Mouse (Mus musculus) thymus, postnatal 0 days (tissue): ENCODE measurements at regions not wholly inside any gene's neighbourhood (a gene's known extent, or its start where the extent isn't known, plus 50 kb on each side); places are given as distances from the start of the nearest gene placed in this dataset.

Experiments
- DNase-seq: peaks from one replicate; pipeline ENCODE4 v3.0.0-alpha.2; 2015; ENCODE audit warnings: low spot score

DNA sequence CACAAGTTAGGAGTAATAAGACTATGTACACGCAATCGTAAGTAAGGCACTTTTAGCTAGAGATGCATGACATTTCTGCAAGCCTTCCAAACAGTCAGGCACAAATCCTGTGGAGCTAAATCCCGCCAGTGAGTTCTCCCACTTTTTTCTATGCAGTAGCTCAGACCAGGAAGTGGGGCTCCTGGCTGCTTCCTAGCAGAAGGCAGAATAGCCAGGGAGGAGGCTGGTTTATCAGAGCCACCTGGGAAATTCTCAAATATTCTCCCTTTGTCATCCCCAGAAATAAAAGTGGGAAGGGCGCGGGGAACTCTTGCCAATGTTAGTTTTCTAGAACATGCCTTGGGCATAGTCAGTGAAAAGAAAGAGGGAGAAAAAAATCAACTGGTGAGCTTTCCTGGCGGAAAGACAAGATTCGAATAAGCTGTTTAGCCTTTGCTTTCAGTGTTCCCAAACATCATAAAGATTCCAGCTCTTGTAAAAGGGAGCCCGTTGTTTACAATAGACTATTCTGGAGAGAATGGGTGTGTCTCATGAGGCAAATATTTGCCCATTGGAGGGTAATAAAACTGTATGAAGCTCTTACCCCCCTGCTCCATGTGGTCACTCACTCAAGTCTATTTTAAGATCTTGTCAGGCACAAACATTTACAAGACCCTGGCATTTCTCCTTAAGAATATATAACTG is 167.2 kb upstream of the Lef1 start:
- no peak for DNase-seq

DNA sequence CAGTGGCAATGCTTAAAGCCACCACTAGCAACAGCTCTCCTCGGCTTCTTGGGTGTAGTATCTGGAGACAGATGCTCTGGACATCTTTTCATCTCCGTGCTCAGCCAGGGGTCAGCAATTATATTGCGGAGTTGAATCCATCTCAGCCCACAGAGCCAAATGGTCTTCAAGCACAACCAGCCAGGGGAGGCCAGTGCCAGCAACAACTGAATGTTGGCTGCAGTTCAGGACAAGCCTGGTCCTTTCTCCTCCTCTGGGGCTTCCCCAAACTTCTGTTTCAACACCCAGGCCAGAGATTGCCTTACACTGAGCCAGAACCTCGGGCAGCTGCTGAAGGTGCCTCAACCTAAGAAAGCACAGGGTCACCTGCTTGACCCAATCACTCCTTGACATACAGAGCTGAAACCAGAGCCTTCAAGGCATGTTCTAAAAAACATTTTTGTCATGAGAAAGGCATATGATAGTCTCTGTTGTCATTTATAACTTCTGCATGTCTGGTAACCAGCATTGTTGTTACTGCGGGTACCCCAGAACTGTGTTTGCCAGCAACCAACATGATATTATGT is 169.9 kb upstream of the Lef1 start:
- DNase-seq: no peak

DNA sequence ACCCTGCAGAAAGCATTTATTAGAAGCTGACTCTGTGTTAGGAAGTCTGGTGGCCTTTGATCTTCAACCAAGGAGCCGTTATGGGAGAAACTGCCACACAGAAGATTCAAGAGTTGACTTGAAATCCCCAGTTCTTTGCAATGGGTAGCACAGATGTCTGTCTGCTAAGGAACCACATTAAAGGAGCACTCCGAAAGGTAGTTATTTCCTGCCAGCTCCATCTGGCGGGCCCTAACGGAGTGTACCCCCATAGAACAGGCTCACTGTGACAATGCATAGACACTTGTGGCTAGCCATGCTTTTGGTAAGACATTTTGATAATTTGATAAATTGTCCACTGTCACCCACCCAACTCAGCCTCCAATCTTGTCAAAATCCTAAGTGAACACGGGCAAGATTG is 173.3 kb upstream of the Lef1 start:
- DNase-seq: peak; percentile 91

DNA sequence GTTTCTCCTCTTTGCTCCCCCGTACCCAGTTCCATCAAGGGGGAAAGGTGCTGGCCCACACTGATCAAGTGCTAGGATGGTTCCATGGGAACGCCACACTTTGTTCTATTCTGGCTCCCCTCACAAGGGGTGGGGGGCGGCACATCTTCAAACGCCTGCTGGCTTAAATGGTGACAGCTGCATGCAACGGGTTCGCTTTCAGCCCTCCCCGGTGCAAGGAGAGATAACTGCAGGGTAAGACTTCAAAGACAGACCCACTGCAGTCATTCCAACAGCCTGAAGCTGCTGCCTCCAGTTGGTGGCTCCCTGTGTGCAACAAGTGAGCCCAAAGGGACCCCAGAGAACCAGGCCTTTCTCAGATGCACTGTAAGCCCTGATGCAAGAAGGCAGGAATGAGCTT is 173.9 kb upstream of the Lef1 start:
- peak; percentile 89 for DNase-seq

DNA sequence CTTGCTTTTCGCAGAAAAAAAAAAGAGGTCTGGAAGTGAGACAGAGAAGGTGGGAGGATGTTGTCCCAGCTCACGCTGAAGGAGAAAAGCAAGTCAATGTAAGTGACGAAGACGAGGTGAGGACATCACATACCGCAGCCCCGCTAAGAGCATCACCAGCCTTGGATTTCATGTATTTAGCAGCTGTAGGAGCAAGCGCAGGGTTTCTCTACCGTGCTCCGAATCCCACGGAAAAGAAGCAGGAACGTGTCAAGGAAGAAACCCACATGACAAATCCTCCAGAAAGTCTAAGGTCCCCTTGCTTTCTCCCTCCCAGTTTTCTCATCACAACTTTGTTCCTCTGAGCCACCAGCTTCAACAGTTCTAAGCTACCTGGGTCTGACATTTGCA is 174.3 kb upstream of the Lef1 start:
- DNase-seq: no peak

DNA sequence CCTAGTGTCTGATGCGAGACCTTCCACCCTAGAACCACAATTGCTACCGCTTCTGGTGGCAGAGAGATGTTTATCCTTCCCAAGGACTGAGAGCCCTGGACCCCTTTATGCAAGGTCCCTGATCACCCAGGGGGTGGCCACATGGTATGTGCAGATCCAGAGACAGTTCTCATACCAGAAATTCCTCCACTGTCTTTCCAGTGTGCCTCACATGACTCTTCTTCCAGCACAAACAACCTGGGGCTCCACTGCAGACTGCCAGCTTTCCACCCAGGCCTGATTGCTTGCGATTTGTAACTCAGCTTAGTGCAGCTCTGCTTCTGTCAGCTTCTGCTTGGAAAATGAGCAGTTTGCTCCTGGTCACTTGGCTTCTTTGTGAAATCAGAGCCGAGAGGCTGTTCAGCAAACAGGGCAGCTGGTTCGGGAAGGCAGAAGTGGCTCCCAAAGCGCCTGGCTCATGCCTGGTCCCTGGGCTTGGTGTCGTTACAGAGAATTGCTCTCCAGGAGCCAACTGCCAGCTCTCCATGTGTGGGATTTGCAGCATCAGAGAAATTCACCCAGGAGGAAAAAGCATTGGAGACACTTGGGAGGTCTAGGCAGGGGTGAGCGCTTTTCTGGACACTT is 174.9 kb upstream of the Lef1 start:
- DNase-seq: peak; percentile 46

DNA sequence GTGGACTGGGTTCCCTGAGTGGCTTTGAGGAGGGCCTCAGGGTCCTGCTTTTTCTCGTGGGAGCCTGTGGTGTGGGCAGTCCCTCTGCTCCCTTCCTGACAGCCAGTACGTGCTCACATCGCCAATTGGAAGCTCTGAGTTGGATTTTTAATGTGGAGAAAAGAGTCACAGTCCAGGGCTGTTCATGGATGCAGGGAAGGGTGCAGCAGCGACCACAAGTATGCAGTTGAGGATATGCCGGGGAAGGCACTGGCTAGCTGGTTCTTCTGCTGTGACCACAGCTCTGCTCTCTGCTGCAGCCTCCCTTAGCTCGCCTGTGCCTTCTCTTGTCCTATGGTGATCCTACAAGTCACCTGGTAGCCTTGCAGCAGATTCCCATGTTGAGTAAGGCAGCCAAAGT is 177.5 kb upstream of the Lef1 start:
- no peak for DNase-seq

DNA sequence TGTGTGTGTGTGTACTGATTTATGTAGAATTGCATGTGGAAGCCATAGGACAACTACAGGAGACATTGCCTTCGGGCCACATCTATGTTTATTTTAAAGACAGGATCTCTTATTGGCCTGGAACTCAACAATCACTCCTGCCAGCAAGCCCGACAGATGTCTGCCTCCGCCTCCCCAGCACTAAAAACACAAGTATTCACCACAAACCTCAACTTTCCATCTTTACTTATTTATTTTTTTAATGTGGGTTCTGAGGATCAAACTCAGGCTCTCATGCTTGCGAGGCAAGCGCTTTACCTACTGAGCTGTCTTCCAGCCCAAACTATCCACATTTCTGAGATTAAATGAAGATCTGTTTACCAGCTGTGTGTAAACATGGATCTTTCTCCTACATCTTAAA is 178.0 kb upstream of the Lef1 start:
- peak; percentile 59 for DNase-seq

DNA sequence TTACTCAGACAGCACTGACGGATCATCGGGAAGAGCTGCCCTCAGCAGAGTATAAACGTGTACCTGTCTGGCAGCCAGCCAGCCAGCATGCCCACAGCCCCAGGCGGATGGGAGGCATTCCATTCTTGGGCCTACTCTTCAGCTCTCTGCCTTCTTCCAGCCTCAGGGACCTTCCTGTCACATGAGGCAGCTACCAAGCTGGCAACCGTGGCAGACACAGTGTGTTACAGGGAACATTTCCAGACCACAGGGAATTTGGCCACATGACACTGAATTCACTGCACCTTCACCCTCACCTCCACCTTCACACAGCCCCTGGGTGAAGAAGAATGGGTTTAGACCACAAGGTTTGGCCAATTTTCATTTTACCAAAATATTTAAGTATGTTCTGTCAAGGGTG is 185.3 kb upstream of the Lef1 start:
- no peak for DNase-seq

DNA sequence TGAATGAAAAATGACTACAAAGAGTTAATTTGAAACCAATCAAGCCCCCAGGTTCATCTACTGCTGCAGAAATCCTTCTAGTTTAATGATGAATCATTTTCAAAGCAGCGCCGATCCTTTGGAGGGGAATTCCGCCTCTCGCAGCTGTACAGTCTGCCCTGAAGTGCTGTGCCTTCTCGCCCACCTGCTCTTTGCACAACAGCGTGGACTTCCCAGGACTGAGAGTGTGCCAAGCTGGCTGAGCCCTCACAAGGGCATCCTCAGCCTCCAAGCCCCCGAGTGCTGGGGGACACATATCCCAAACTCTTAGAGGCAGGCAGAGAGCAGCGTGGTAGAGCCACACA is 186.7 kb upstream of the Lef1 start:
- no peak for DNase-seq

DNA sequence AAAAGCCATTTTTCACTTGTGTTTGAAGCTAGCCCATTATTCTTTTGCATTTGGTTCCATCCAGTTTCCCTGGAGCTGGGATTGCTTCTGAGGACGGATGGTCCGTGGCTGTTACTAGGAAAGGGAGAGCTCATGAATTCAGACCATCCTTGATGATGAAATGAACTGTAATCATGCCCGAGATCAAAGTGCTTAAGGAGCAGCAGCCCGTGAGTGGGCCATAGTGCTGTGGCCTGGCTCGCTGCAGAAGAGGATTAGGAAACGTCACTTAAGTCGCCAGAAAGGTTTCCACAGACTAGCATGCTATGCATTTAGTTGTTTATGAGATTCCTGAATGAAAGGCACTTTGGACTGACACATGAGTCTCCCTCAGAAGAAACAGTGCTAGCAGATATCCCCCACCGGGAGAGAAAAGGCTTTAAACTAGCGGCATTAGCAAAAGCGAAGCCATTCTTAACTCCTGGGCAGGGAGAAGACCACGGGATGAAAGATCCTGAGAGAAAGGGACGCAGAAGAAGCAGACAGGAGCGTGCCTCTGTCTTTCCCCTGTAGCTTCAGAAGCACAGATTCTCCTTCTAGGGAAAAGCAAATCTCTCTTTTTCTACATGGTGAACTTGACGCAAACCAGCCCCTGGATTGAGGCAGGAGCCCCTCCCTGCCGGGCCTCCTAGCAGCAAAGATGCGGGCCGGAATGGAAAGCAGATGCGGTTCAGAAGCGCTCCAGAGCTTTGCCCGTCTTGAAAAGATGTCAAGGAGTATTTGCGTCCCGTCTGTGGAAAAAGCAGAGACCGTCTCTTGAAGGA is 187.3 kb upstream of the Lef1 start:
- no peak for DNase-seq

DNA sequence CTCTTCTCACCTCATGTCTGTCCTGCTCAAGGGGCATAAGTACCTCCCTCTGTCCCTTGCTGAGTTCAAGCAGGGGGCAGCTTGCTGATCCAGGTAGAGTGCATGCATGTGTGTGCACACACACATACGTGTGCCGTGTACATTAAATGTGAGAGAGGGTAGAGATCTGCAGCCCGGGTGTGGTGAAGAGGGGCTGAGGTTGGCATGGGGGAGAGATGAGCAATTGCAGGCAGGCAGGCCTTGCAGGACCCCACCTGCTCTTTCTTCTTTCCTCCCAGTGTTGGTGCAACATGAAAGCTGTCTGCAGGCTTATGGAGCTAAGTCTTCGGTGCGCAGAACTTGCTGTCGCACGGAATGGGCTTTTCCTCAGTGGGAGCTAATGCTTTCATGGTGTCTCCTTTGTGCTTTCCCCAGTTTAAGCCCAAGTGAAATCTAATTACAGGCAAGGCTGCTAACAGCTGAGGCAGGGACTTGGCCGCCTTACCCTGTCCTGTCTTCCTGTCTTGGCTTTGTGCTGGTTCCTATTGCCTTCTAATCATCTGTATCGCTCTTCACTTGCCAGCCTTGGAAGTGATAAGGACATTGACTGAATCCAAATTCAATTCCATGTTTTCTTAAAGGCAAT is 188.5 kb upstream of the Lef1 start:
- no peak for DNase-seq

DNA sequence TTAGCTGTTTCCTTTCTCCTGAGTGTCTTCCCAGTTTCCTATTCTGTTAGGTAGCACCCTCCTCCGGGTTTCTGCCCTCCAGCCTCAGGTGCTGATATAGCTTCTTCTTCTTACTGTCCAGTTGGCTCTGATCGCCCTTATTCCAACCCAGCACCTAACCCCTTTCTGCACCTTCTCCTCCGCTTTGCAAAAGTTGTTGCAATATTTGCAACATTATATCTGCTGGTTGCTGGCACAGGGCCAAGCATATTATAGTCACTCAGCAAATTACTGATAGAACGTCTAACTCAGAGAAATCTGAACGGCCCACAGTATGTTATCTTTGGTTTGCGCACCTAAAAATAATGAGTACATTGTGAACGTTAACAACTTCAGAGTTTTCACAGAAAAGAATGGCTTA is 183.6 kb upstream of the Rpl34 start:
- no peak for DNase-seq

DNA sequence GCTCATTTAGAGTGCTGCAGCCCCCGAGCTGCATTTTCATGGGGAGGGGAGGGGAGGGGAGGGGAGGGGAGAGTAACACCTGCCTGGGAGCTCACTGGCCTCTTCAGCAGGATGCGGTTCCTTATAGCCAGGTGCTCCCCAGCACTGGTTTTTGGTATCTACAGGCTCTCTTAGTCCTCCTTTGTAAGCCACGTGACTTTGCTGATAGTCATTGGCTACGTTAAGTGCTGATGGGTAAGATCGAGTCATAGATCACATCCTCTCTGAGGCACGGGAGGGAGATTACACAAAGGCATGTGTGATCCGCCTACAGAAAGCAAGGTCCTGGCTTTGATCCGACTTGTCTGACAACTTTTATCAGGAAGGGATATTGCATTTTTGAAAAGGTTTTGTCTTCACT is 174.9 kb upstream of the Rpl34 start:
- peak; percentile 90 for DNase-seq

DNA sequence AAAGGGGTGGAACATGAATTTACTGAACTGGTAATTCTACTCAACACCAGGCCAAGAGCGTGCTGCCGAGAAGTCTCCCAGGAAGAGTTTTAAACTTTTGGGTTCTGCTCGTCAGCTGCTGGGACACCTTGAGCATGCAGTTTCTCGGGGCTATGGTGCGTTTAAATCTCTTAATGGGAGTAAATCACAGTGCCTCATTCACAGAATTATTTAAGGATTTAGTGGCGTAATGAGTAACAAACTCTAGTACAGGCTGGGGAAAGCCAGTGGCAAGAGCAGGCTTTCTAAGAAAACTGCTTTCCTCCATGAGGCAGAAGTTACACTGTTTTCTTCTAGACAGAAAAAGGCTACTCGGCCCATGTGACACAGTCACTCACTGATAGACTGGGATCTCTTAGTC is 173.1 kb upstream of the Rpl34 start:
- DNase-seq: no peak

DNA sequence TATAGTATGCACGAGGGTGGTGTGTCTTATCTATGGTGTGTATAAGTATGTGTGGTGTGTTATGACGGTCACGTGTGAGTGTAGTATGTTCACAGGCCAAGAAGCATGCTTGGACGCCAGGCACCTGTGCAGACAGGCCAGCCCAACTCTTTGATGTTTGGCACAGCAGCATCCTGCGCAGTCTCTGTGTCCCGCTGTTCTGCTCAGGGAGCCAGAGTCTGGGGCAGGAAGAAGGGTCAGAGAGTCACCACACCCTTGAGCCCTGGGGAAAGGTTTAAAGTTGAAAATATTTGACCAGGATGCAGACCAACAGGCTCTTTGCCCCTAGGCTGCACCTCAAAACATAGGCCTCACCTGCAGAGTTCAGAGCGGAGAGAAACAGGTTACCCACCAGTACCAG is 172.2 kb upstream of the Rpl34 start:
- no peak for DNase-seq

DNA sequence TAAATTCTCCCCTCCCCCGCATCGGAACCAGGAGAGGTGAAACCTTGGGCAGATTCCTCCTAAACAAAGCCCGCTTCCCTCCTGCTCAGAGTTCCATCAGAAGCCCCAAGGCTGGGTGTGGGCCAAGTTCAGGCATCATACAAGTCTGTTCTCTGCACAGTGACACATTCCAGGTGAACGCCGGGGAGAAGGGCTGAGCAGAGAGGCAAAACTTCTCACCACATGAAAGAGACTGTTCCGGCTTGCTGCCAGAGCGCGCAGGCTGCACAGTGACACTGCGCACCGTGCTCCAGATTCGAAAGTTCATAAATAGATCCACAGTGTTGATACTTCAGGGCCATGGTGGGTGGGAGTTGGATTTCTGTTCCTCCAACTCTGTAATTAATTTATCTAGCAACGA is 171.1 kb upstream of the Rpl34 start:
- peak; percentile 90 for DNase-seq

DNA sequence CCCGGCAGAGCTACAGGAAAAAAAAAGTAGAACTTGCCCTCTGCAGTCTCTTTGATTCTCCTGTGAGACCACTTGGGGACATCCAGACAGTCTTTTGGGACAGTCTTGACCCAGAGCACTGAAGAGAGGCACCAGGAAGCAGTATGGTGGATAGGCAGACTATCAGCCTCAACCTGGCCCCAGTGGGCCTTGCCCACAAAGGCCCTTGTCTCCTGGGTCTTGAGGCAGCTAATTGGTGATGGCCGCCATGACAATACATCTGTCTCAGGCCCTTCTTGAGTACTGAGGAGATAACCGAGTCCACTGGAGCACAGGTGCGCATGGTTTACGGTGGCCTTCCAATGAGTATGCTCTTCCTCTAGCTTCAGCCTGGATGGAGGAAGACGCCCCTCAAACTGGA is 170.6 kb upstream of the Rpl34 start:
- DNase-seq: no peak

DNA sequence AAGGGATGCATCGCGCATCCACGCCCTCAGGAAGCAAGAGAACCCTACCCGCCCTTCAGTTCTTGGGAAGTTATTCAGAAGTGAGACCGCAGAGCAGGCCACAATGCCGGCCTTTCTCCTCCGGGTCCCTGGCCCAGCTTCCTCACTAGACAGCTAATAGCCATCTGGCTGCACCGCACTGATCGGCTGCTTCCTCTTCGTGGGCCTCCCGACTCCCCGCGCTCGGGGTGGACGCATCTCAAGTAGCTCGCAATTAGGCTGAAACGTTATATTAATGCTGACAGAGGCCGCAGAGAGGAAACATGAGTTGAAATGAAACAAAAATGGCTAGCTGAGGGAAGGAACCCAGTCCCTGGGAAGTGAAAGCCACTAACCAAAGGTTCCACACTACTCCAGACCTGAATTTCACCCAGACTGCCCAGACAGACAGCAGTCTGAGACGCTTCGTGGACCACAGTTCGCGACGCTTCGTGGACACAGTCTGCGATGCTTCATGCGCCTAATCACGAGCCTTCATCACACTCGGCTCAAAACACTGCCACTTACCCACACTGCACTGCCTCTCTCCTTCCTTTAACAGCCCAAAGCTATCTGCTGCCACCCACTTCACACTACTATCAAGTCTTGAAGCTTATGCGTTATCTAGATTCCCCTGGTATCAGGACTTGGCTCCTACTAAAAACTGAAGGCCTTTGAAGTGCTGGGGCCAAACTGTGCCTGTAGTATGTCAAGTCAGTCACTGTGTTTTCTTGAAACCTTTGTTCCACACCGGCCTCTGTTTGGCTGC is 170.0 kb upstream of the Rpl34 start:
- DNase-seq: peak; percentile 60

DNA sequence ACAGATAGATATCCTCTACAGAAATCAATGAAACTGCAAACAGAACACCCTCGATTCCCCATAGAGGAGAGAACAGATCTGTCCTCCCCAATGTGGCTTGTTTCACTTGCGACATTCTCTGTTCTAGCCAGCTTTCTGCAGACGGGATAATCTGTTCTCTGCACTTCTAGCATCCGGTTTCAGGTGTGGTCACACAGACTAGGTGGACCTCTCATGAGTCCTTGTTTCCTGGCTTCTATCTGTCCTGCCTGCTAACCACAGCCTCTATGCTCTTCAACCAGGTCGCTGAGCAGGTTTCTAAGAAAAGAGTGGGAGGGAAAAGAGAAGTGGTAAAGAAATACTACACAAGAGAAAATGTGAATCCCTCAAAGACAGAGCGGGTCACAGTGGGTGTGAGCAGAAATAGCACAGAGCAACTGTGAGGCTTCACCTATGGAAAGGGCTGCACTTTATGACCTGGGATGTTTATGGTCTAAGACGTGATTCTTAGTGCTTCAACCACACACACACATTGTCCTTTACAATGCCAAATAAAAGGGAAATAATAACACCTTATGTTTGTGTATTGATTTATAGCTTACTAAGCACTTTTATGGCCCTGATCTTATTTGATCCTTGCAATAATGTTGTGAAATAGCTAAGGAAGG is 164.1 kb upstream of the Rpl34 start:
- DNase-seq: no peak

DNA sequence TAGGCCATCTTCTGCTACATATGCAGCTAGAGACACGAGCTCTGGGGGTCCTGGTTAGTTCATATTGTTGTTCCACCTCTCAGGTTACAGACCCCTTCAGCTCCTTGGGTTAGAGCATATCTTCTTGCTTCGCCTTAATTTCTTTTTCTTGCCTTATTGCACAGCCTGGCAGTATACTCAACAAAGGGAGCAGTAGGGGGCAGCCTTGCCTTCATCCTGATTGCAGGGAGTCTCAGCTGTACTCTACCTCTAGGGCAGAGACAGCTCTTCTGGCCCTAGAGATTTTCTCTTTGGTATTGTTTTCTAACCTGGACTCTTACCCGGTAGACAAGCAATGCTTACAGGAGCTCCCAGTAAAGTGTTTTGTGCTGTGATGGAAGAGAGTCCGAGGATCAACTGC is 161.1 kb upstream of the Rpl34 start:
- no peak for DNase-seq
